Mouse (Mus musculus) left cerebral cortex, postnatal 14 days (tissue): Measurements from ENCODE around the gene Pin4. TPM values are rescaled to one million over a fixed set of nuclear protein-coding genes. Genes with fewer than 3 reads are reported as not detected.
A peak's percentile ranks its signal among the peaks of the same experiment; 100 is the strongest.

Source experiments
- DNase-seq, 2 experiments: peaks; one replicate each; pipeline ENCODE4 v3.0.0; 2021 to 2022; ENCODE audit warnings: low spot score in 2 of 2, mixed read lengths in 1 of 2
- intact Hi-C: fragments of 180-260 bp; cut with DNase I; formaldehyde crosslinking; loops from one replicate; pipeline ENCODE4 v1.15.1; 2025
- total RNA-seq, 2 experiments: library from RNA; stranded (reverse); gene quantifications; 2 replicates each; pipeline ENCODE4 v1.2.3; 2021

Gene Pin4
- total RNA-seq, 2 experiments from 2014 or later = 15.2 to 22.2 TPM

- intact Hi-C loops = no loop called here
- DNase-seq = no peak
Observed at GRCm38 (mm10) chrX:102121321-102121720, 2.1 kb downstream of the Pin4 start.

DNA sequence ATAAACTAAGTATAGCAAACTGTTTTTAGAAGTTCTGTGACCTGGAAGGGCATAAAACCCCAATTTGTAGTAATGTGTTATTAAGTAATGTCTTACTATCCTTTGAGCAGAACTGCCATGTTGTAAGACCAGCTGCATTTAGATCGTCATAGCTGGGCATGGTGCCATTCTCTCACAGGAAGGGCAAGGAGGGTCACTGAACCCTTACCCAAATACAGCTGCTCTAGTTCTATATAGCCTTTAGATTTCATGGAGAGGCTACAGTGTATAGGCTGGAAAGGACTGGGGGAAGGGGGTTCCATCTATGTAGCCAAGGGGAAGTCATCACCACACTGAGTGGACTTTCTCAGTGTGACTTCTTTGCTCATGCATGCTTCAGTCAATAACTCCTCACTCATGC lies 21.9 kb downstream of the Pin4 start:
- intact Hi-C loops = no loop called here
- DNase-seq = no peak

DNA sequence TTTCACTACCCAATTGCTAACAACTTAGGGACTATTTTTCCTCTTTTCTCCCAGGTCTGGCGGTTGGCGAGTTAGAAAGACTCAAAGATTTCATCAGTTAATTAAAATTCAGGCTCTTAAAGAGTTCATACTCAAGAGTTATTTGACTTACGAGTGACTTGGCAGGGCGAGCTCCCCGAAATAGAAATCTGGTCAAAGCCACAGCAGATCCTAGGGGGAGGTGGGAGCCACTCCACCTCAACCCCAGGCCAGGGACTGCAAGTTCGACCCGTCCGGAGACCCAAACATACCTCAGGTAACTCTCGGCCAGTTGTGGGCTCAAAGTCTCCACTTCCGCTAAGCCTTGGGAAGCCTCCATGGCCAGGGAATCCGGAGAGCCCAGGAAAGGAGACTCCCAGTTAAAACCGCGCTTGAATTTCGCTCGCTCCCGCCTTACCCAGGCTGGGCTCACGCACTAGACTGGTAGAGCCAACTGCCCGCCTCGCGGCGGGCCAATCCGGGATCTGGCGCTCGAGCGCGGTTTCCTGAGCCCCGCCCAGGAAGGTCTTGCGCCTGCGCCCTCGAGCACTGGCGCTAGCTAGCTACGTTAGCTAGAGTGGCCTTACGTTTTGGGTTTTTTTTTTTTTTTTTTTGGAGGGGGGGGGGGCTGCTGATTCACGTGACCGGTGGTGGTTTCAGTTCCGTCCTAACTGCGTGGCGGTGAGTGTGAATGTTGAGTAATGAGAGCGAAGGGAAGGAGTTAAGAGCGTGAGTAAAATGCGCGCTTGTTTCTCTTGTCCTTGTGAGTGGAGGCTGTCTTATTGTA lies 37.6 kb downstream of the Pin4 start, which contains the start of gene Ercc6l:
Gene Ercc6l, minus strand, starts transcription at position 474 of the 805 bp plus-strand sequence.
- intact Hi-C loops = no loop called here
- peak; percentile 88 to 91 for DNase-seq

GRCm38 (mm10) chrX:102157423-102157791 lies 38.2 kb downstream of the Pin4 start:
- no peak for DNase-seq
- intact Hi-C loops = no loop called here

- intact Hi-C loops = loop anchor here (10.0 kb wide), 1 partner anchor 325 kb away; no protein-coding TSS in a partner anchor
- peak in 1 of 2 experiments; percentile 8 for DNase-seq
Observed at GRCm38 (mm10) chrX:102159778-102160177, 40.5 kb downstream of the Pin4 start.

GRCm38 (mm10) chrX:102160528-102160927 lies 41.3 kb downstream of the Pin4 start:
- DNase-seq = no peak
- intact Hi-C loops = loop anchor here (10.0 kb wide), 1 partner anchor 324 kb away; no protein-coding TSS in a partner anchor

- intact Hi-C loops = loop anchor here (10.0 kb wide), 1 partner anchor 322 kb away; no protein-coding TSS in a partner anchor
- DNase-seq = no peak
Observed at GRCm38 (mm10) chrX:102163096-102163495, 43.8 kb downstream of the Pin4 start.

- peak in 1 of 2 experiments; percentile 22 for DNase-seq
- intact Hi-C loops = loop anchor here (10.0 kb wide), 1 partner anchor 321 kb away; no protein-coding TSS in a partner anchor
Observed at GRCm38 (mm10) chrX:102163529-102163928, 44.3 kb downstream of the Pin4 start.

DNA sequence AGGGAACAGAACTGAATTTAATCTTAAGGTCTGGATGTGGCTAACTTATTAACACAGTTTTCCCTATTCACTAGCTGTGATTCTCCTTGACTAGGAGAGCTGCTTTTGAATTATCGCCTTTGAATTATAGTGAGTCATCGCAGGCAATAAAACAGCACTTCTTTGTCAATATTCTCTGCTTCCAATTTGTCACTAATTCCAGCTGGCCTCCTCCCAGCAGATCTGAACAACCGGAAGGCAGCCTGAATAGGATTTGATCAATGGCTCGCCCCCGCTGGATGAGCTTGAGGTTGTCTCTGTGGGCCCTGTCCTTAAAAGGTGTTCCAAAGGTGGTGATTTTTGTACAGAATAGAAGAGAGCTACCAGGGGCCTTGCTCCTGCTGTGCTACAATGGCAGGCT lies 47.3 kb downstream of the Pin4 start:
- intact Hi-C loops = loop anchor here (10.0 kb wide), 1 partner anchor 318 kb away; no protein-coding TSS in a partner anchor
- DNase-seq = no peak

GRCm38 (mm10) chrX:102166986-102167385 lies 47.7 kb downstream of the Pin4 start:
- intact Hi-C loops = loop anchor here (10.0 kb wide), 1 partner anchor 318 kb away; no protein-coding TSS in a partner anchor

DNA sequence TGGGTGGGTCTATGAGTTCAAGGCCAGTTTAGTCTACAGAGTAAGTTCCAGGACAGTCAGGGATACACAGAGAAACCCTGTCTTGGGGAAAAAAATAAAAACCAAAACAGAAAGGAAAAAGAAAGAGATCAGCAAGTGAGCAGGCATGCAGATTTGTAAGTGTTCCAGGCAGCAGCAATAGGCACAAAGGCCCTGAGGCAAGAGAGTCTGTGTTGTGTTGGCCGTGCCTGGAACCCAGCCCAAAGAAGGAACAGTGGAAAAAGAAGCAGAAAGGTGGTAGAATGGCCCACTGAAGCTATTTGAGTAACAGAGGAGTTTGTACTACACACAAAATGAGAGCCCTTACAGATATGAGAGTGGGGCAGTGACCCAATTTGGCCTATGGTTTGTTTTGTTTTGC lies 50.5 kb downstream of the Pin4 start:
- intact Hi-C loops = loop anchor here (10.0 kb wide), 1 partner anchor 315 kb away; no protein-coding TSS in a partner anchor
- no peak for DNase-seq

More at GRCm38 (mm10) chrX:102166986-102167385, 47.7 kb downstream of the Pin4 start:
- DNase-seq = no peak

- DNase-seq = no peak
- intact Hi-C loops = no loop called here
Observed at GRCm38 (mm10) chrX:102170135-102170534, 50.9 kb downstream of the Pin4 start.

DNA sequence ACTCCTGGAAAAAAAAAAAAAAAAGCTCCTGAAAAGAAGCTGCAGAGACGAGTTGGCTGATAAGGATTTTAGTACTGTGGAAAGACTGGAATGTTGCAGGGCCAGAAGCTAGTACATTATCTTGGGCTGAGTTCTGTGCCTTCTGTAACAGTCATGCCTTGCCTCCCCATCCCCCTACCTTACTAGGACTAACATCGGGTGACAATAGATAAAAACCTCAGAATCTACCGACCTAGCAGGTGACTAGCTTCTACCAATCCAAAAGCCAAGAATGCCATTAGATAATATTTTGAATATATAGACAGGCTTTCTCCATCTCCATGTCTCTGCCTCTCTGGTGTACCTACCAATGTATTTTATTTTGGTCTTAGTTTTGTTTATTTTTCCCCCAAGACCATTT lies 51.7 kb downstream of the Pin4 start:
- intact Hi-C loops = no loop called here

DNA sequence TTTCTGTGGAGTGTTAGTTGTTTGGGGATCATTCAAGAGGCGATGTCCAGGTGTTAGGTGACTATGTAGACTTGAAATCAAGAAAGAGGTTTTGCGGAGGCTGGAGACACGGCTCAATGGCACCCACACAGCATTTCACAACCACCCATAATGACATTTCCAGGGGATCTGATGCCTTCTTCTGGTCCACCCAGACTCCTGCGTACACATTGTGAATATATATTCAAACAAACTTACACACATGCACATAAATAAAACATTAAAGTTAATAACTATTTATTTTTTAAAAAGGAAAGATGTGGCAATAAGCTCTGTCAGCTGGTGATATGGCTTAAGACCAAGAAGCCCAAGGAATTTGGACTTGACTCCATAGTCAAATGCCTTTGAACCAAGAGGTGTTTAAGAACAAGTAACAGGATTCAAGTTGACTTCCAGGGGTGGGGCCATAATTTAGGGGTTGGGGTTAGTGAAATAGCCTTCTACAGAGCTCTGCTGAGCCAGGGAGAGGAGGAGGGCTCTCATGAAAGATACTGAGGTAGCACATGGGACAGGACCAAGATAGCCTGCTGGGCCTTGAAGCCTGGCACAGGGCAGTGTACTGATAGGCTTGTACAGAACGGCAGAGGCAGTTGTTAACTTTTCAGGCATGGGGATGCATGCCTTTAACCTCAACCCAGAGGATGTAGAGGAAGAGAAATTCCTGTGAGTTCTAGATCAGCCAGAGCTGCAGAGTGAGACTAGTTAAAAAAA lies 56.5 kb downstream of the Pin4 start:
- intact Hi-C loops = no loop called here
- DNase-seq = no peak

More for the DNA sequence above, 51.7 kb downstream of the Pin4 start:
- no peak for DNase-seq

Other genes starting within 250 kb of the Pin4 start
- 10 to 100 TPM; 12.3 to 14.3 TPM for gene Rtl5, start 48.1 kb upstream of the Pin4 start, total RNA-seq
- under 1 TPM; 0.06 to 0.15 TPM for gene Ercc6l, start 37.6 kb downstream of the Pin4 start, total RNA-seq
- 100 to 1,000 TPM; 395 to 481 TPM for gene Rps4x, start 69.9 kb downstream of the Pin4 start, total RNA-seq
- gene Cited1, start 132.7 kb downstream of the Pin4 start, total RNA-seq = 1 to 10 TPM; 5.5 to 6.3 TPM